Mouse (Mus musculus) layer of hippocampus, postnatal 25 days (tissue): ENCODE results near the gene Cpn2. TPM values are rescaled to one million over a fixed set of nuclear protein-coding genes. Genes with fewer than 3 reads are reported as not detected.

Experiments
- DNase-seq, 2 experiments: peaks; one replicate each; pipeline ENCODE4 v3.0.0; 2022; ENCODE audit warnings: mixed read lengths in 2 of 2, low spot score in 1 of 2; ENCODE audit errors: extremely low spot score in 1 of 2
- total RNA-seq, 2 experiments: library from RNA; stranded (reverse); gene quantifications; 2 replicates each; pipeline ENCODE4 v1.2.3; 2021

The Cpn2 gene
- total RNA-seq, 2 experiments from 2014 or later, result not detected

DNA sequence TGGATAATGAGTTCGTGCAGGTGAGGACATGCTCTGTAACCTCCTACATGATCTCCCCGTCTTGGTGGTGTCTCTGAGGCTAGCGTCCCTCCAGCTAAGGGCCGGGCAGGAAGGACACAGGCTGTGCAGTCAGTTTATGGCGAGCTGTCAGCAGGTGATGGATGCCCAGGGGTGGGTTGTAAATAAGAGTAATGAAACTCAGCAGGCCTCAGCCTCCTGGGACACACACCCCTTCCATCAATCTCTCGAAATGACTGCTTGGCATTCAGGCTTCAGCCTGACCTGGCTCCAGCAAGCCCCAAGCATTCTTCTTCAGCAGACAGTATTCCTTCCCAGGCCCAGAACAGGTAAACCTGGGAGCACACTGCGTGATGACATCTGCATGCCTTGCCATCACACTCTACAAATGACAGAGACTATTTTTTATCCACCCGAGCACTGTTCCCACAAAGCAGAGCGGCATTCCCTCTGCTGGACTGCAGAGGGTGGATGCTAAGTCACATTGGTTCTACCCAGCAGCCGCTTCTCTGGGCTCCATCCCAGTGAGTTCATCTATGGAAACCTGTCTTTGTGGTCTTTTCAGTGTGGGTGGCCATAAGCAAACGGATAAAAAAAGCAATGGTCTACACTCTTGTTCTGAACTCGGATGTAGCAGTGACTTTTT, 23.1 kb downstream of the Cpn2 start:
- no peak for DNase-seq

DNA sequence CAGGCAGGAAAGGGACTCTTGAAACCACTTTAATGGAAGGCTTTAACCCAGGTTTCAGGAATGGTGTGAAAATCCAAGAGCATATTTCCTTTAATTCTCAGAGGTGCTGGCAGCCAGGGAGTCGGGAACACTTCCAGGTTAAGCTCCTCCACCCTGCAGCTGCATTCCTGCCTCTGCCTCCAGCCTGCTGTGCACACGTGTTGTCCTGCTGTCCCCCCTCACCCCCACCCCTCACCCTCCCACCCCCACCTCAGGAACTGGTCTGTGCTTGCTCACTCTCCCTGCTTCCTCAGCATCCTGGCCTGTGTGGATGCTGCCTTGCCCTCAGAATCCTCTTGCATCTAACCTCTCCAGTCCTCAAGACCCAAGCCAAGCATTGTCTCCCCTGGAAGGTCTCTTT, 25.7 kb downstream of the Cpn2 start:
- no peak for DNase-seq

DNA sequence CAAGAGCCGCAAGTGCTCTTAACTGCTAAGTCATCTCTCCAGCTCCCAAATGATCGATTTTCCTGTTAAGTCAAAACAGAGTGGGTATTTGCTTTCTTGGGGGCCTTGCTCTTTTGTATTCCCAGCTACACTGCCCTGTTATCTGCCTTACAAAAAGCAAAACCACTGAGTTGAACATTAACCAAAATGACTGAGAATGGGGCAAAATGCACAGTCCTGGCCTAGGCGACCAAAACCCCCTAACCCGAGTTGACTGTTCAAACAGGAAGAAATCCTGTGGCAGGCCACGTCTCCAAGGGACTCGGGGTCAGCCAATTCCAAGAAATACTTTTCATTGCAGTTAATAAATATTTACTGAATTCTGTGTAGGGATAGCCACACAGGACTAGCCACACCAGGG, 28.5 kb downstream of the Cpn2 start:
- DNase-seq, result no peak

DNA sequence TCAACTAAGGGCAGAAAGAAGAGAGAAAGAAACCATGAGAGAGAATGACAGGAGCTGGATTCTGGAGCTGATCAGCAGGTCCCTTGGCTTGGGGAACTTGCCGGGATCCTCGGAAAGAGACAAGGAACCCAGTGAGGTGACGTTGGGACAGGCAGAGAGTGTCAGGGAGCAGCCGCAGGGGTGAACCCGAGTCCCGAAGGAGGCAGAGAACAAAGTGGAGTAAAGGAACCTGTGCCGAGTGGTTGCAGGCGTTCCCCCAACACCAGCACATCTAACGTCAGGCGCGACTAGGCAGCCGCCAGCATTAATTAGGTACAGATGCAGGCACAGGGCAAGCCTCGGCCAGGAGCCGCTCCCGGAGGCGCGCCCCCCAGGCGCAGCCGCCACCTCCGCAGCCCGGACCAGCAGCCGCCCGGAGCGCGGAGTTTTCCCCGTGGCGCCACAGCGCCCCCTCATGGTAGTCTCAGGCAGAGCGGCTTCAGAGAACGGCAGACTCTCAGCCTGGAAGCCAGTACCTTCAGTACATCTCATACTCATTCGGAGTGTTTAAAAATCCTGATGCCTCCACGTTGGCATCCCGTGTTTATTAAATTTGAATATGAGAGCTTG, 31.1 kb downstream of the Cpn2 start:
- peak; percentile 83 to 95 for DNase-seq

DNA sequence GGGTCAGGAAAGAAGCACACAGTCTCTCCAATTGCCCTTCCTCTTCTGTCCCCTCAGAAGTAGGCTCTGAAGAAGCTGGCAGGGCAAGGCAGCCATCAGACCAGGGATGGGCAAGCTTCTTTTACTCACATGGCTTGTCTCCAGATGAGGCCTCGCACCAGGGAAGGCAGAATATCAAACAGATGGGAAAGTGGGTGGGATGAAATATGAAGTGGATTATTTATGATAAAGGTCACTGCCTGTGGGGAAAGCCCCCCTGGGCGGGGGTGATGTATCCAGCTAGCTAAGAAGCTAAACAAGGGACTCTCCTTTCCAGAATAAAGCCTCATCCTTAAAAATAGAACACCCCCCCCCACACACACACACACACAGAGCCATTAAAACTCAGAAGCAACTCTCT, 31.7 kb downstream of the Cpn2 start:
- no peak for DNase-seq

DNA sequence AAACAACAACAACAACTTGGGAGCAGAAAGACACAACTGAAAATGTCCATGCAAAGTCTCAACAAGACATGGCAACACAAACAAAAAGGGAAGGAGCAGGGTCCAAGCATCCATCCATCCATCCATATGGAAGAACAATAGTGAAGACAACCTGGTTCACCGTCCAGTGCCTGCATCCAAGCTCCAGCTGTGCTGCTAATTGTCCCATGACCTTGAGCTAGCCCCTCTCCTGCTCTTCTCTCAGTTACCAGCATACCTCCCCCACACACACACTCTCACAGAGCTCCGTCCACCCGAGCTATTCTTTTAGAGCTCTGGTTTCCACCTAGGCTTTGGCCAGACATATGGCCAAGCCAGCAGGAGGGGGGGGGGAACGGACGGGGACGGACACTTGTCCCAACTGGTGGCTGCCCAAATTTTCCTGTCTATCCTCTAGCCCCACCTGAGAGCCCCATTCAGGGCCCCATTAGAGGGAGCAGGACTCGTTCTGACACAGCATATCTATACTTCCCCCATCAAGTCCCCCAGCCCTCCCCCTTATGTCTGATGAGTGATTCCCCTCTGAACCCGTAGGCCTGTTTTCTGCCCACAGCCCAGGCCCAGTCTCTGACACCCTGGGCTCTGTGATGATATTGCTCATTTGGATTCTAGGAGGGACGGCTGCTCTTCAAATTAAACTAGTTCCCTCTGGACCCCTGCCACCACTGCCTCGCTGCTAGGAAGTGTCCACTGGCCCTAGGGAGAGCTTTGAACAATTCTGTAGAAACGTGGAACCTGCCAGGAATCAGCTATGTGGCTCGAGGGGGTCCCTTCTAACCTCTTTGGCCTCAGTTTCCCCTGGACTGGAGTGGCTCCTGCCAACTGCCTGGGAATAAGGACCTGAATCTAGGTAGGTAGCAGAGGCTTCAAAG, 32.4 kb downstream of the Cpn2 start:
- no peak for DNase-seq

DNA sequence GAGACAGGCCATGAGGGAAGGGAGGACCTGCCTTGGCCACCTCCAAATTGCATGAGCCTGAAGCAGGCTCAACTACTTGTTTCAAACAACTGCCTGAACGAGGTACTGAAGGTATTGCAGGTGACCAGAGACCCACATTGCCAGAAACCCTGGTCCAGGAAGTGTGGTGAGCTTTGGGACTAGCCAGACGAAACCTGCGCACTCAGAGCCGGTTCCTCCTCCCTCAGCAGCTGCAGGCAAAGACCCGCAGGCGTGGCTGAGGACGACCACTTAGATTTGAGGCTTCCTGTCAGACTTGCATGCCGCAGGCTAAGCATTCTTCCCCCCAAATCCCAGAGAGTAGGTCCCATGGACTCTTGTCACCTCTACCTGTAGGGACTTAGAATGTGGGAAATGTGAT, 33.2 kb downstream of the Cpn2 start:
- no peak for DNase-seq

DNA sequence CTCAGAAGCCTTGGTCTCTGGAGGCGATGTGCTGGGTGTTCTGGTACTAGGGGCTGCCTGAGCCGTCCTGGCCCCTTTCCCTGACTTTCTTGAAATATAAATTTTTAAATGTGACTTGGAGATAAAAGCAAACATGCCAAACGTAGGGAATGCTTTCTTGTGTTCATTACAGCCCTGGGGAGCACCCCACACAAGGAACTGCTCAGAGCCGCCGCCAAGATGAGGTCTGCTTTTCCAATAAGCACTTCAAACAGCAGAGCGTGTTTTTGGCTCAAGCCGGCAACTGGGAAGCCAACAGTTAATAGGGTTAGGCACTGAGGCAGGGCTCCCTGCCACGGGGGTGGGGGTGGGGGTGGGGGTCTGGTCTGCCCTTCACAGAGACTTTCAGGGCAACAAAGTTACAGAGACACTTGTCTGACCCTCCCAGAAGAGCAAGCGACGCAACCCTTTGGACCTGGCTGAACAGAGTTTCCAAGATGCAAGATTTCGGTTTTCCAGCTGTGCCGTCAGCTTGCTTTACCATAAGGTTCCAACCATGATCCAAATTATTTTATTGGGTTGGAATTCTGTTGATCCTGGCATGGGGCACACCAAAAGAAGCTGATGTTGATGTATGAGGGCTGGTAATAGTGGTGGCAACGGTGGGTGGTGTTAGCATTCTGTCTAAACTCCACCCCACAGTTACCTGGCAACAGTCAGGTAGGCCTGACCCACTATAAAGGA, 35.3 kb downstream of the Cpn2 start:
- no peak for DNase-seq

DNA sequence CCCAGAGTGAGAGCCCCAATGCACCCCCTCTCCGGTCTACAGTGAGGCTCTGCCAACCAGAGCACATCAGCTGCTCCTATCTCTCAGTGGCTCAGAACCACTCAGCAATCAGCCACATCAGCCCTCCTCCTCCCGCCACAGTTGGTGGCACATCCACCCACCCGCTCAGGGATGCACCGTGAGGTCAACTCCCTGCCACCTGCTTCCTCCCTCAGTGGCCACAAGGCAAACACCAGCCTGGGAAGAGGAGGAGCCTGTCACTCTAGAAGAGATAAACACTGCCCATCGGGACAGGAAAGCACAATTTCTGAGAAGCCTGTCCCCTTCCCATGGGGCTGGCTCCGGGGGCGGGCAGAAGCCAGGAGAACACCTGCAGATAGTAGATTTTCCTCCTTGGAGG, 39.9 kb downstream of the Cpn2 start:
- DNase-seq, result no peak

DNA sequence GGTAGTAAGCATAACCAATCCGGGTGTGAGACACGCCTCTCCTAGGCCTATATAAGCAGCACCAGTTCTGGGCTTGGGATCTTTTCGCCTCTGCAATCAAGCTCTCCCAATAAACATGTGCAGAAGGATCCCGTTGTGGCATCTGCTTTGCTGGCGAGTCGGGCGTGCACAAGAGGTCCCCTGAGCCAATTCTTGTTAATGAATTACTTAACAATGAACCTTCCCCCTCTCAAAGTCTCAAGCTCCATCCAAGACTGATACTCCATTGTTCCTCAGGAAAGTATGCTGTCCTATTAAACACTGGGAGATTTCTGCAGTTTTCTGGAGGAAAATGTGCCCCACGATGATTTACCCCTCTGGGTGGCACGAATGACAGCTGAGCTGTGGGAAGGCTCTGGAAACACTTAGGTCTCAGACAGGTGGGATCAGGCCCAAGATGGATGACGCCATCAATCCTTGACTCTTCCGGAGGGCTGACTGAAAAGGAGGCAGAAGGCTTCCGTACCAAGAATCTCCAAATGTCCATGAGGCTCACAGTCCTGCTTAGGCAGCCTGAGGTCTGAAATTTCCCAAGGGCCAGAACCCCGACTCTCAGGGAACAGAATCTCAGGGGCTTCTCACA, 46.0 kb downstream of the Cpn2 start:
- no peak for DNase-seq

DNA sequence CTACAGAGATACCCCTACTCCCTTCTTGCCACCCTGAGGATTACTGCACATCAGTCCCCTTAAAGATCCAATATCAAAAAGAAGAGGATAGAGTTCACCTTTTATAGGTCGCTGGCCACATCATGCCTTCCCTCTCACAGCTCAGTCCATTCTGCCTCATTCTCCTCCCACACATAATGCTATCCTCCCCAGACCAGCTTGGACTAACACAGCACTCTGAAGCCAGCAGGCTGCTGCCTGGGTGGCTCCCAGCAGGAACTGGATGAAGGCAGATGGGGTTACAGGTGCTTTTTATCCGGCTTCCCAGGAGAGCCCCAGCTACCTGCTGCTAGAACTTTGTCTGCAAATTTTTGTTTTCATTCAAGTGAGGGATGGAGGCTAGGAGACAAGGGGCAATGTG, 51.5 kb downstream of the Cpn2 start:
- no peak for DNase-seq

DNA sequence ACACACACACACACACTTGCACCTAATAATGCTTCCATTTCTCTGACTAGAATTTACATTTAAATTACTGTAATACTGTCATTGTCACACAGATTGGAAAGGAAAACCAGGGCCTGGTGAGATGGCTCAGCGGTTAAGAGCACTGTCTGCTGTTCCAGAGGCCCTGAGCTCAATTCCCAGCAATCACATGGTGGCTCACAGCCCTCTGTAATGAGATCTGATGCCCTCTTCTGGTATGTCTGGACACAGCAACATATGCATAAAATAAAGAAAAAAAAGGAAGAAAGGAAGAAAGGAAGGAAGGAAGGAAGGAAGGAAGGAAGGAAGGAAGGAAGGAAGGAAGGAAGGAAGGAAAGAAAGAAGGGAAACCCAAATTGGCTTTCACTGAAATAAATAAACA, 53.7 kb downstream of the Cpn2 start:
- DNase-seq, result no peak

DNA sequence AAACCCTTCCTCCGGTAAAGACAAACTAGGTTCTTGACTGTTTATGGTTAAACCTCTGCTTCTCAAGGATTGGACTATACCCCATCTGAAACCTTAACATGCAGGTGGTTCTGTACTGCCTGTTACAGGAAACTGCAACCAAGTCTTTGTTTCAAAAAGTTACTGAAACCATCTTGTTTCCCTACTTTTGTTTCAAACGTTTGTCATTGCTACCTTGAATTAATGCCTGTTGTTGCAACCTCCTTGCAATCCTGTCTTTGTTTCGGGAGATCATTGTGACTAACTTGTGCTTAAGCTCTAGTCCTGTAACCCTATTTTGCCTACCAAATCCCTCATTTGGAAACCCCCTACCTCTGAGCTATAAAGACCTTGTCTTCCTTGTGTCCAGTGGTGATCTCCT, 55.3 kb downstream of the Cpn2 start:
- no peak for DNase-seq

DNA sequence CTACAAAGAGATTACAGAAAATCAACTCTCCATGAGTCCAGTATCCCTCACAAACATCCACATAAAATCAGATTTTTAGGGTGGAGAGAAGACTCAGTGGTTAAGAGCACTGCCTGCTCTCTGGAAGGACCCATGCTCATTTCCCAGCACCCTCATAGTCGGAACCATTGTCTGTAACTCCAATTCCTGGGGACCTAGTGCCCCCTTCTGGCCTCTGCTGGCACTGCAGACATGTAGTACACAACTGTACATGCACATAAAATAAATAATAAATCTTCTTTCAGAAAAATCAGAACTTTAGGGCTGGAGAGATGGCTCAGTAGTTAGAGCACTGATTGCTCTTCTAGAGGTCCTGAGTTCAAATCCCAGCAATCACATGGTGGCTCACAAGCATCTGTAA, 58.0 kb downstream of the Cpn2 start:
- DNase-seq, result no peak

DNA sequence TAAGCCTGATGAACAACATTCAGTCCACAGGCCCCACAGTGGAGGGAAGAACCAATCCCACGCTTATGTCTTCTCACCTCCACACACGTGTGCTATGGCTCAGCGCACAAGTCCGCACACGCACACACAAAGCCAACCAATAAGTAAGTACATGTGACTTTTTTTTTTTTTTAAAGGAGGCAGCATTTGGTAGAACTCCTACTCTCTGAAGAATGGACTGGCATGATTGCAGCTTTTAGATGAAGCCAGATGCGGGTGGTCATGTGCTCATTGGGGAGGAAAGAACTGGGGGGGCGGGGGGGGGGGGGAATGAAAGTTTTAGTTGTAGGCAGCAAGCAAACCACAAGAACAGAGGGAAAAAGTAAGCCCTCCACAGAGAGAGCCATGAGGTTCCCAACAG, 59.3 kb downstream of the Cpn2 start:
- no peak for DNase-seq

DNA sequence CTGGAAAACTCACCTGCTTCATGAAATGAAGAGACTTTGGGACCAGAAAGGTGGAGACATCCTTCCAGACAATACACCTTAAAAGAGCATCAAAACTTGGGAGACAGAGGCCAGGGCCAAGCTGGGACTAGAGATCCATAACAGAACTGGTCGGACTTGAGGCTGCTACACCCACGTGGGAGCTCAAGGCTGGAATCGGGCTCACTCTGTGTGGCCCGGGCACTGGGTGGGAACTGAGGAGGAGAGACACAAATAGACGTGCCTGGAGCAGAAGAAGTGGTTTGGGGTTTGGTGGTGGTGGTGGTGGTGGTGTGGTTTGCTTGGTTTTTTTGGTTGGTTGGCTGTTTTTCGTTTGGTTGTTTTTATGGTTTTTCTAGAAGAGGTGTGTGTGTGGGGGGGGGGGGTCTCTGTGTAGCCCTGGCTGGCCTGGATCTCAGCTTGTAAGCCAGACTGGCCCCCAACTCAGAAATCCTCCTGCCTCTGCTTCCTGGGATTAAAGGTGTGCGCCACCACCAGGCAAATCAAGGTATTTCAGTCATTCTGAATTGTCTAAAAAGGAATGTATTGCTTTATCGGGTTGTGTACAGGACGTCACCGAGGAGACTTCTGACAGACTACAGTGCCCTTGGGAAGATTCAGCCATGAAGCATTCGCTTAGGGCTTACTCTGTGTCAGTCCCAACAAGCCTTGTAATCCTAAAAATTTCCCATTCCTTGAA, 60.0 kb downstream of the Cpn2 start:
- DNase-seq, result no peak
